Mouse (Mus musculus) embryonic fibroblast, embryonic 13.5 days (primary cell): ENCODE measurements at regions not wholly inside any gene's neighbourhood (a gene's known extent, or its start where the extent isn't known, plus 50 kb on each side); places are given as distances from the start of the nearest gene placed in this dataset.

Experiments used
- CTCF ChIP-seq: IDR thresholded peaks from 2 replicates; pipeline ENCODE4 v1.5.1; 2011; ENCODE audit warnings: mild to moderate bottlenecking, control low read depth, low read length, moderate library complexity, borderline replicate concordance; ENCODE audit not compliant: insufficient read depth
- POLR2A ChIP-seq: IDR thresholded peaks from 2 replicates; pipeline ENCODE4 v1.6.1; 2011; ENCODE audit warnings: low read depth, mild to moderate bottlenecking, control low read depth, low read length, moderate library complexity

DNA sequence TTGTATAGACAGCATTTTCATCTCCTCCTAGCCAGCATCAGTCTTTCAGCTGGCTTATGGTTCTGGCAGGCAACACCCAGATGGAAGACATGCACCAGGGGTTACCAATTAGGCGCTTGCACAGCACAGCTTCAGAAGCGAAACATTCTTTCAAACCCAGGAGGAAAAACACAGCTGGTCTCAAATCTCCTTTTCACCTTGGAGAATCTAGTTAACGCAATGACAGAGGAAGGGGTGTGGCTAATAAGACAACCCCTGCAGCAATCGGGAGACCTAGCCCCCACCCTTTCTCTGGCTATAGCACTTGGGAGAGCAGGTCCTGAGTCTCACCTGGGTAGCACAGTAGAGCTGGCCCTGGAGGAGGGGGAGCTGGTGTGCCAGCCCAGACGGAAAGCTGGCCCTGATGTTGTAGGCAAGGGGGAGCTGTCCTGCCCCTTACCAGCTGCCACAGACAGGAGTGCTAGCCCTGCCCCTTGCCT is 84.4 kb upstream of the Thpo start:
- TF ChIP-seq CTCF (no peak), POLR2A (no peak)
